Mouse (Mus musculus) CH12.LX (cell line): ENCODE measurements around the gene Lpin1. TPM values are rescaled to one million over a fixed set of nuclear protein-coding genes. Genes with fewer than 3 reads are reported as not detected.

Source experiments
- DNase-seq: peaks from one replicate; pipeline ENCODE4 v3.0.0-alpha.2; 2013; ENCODE audit errors: extremely low read depth
- H3K27ac ChIP-seq: 2 replicates; pipeline ENCODE4 v1.5.1; 2012; ENCODE audit warnings: low read depth, mild to moderate bottlenecking, control low read depth, moderate library complexity; ENCODE audit not compliant: insufficient read depth
- H3K27me3 ChIP-seq: replicated peaks from 2 replicates; pipeline ENCODE3; 2012; ENCODE audit warnings: inconsistent platforms
- H3K36me3 ChIP-seq, 2 experiments: replicated peaks in 1 of 2; 2 replicates each; pipeline versions ENCODE3 to v1.6.1; 2012; ENCODE audit warnings: inconsistent platforms in 1 of 2, low read length in 1 of 2, mild to moderate bottlenecking in 1 of 2, mixed read lengths in 1 of 2, moderate library complexity in 1 of 2; ENCODE audit not compliant: control insufficient read depth in 1 of 2, insufficient read depth in 1 of 2
- H3K4me1 ChIP-seq, 2 experiments: 2 replicates each; pipeline ENCODE4 v1.6.1; 2012; ENCODE audit warnings: inconsistent platforms in 1 of 2, moderate library complexity in 1 of 2; ENCODE audit not compliant: insufficient read depth in 2 of 2, control insufficient read depth in 1 of 2
- H3K4me2 ChIP-seq: 2 replicates; pipeline ENCODE4 v1.6.1; 2012; ENCODE audit warnings: low read depth, mild to moderate bottlenecking, control low read depth; ENCODE audit not compliant: poor library complexity, insufficient read depth, severe bottlenecking
- H3K4me3 ChIP-seq, 3 experiments: fragments of 150-350 bp in 1 of 3; sonication (generic) in 1 of 3; replicated peaks in 1 of 3; 2 replicates each; pipeline versions ENCODE3 to v1.5.1; 2011 to 2012; ENCODE audit warnings: low read depth in 2 of 3, low read length in 2 of 3, mild to moderate bottlenecking in 2 of 3, moderate library complexity in 2 of 3, control low read depth in 1 of 3, improper control_type of control experiment in 1 of 3, inconsistent platforms in 1 of 3, mixed read lengths in 1 of 3; ENCODE audit not compliant: poor library complexity in 1 of 3
- H3K79me2 ChIP-seq: replicated peaks from 2 replicates; pipeline ENCODE4 v1.6.1; 2012; ENCODE audit warnings: mild to moderate bottlenecking, moderate library complexity; ENCODE audit not compliant: control insufficient read depth, poor library complexity, insufficient read depth, severe bottlenecking; ENCODE audit errors: extremely low read depth
- H3K9ac ChIP-seq: 2 replicates; pipeline ENCODE4 v1.6.1; 2012; ENCODE audit warnings: low read depth, mild to moderate bottlenecking, control low read depth, moderate library complexity; ENCODE audit not compliant: insufficient read depth
- H3K9me3 ChIP-seq: replicated peaks from 2 replicates; pipeline ENCODE3; 2012; ENCODE audit warnings: low read length, inconsistent platforms, mixed read lengths
- BHLHE40 ChIP-seq: IDR thresholded peaks from 2 replicates; pipeline ENCODE4 v1.6.1; 2011; ENCODE audit warnings: mild to moderate bottlenecking, low read depth, low read length, improper control_type of control experiment
- EP300 ChIP-seq: IDR thresholded peaks from 2 replicates; pipeline ENCODE4 v1.6.1; 2011; ENCODE audit warnings: low read length, improper control_type of control experiment
- HCFC1 ChIP-seq: IDR thresholded peaks from 2 replicates; pipeline ENCODE4 v1.6.1; 2012; ENCODE audit warnings: low read depth, mild to moderate bottlenecking, inconsistent platforms, low read length, improper control_type of control experiment
- JUN ChIP-seq: IDR thresholded peaks from 2 replicates; pipeline ENCODE4 v1.6.1; 2011; ENCODE audit warnings: low read depth, mild to moderate bottlenecking, low read length, improper control_type of control experiment, moderate library complexity; ENCODE audit not compliant: insufficient read depth
- MAFK ChIP-seq: IDR thresholded peaks from 2 replicates; pipeline ENCODE4 v1.6.1; 2011; ENCODE audit warnings: low read length, improper control_type of control experiment; ENCODE audit not compliant: insufficient replicate concordance
- MEF2A ChIP-seq: IDR thresholded peaks from 2 replicates; pipeline ENCODE4 v1.6.1; 2014; ENCODE audit warnings: low read depth, mild to moderate bottlenecking, inconsistent platforms, low read length, improper control_type of control experiment, borderline replicate concordance
- POLR2A ChIP-seq: IDR thresholded peaks from 2 replicates; pipeline ENCODE4 v1.6.1; 2011; ENCODE audit warnings: low read depth, mild to moderate bottlenecking, improper control_type of control experiment, low read length
- RCOR1 ChIP-seq: conservative IDR thresholded peaks from 2 replicates; pipeline ENCODE4 v1.6.1; 2012; ENCODE audit warnings: low read depth, mild to moderate bottlenecking, inconsistent platforms, low read length, improper control_type of control experiment
- SMC3 ChIP-seq: IDR thresholded peaks from 2 replicates; pipeline ENCODE4 v1.6.1; 2011; ENCODE audit warnings: low read depth, low read length, improper control_type of control experiment
- TCF12 ChIP-seq: IDR thresholded peaks from 2 replicates; pipeline ENCODE4 v1.6.1; 2014; ENCODE audit warnings: low read depth, mild to moderate bottlenecking, inconsistent platforms, low read length, improper control_type of control experiment
- ZC3H11A ChIP-seq: IDR thresholded peaks from 2 replicates; pipeline ENCODE4 v1.6.1; 2012; ENCODE audit warnings: low read depth, mild to moderate bottlenecking, inconsistent platforms, low read length, improper control_type of control experiment
- ZMIZ1 ChIP-seq: IDR thresholded peaks from 2 replicates; pipeline ENCODE4 v1.6.1; 2012; ENCODE audit warnings: low read depth, mild to moderate bottlenecking, inconsistent platforms, low read length, improper control_type of control experiment
- dilution Hi-C: fragments of 300-500 bp; cut with MboI; formaldehyde crosslinking; loops from 2 replicates; pipeline ENCODE4 v1.14.3; 2020; ENCODE audit warnings: low sequenced_read_pairs; ENCODE audit not compliant: extremely low pct_unique_long_range_greater_than_20kb, extremely low pct_ligation_motif_present
- in situ Hi-C: fragments of 300-500 bp; cut with MboI; formaldehyde crosslinking; loops from 3 replicates; pipeline ENCODE4 v1.14.3; 2019; ENCODE audit warnings: low sequenced_read_pairs, low pct_ligation_motif_present, low pct_unique_long_range_greater_than_20kb, mixed read lengths
- polyA plus RNA-seq: library from polyadenylated mRNA; unstranded; fragments of >175 nt; gene quantifications from 2 replicates; pipeline ENCODE4 v1.2.1, GENCODE M21; 2012; ENCODE audit warnings: low read depth; ENCODE audit not compliant: insufficient read length
- total RNA-seq, 2 experiments: library from RNA; depleted of rRNA; stranded (reverse); fragments of 300-350 nt in 1 of 2; fragments of >200 nt in 1 of 2; gene quantifications; 2 replicates each; pipeline ENCODE4 v1.2.3; 2012 to 2014

Gene Lpin1
- total and polyA plus RNA-seq, 3 experiments, result 6.1 to 7.5 (median 6.7) TPM

GRCm38 (mm10) chr12:16588396-16589042 is 22.2 kb downstream of the Lpin1 start:
- Histone ChIP-seq H3K4me2 (peak overlapping the region; percentile 60), H3K79me2 (no peaks in the 10 kb centered on the region), H3K9ac (peak overlapping the region; percentile 93; the same call in 1 of the 2 replicates), H3K4me3 (peak overlapping the region; percentile 88 to 95 (median 89)), H3K27ac (no peak overlapping the region), H3K4me1 (peaks cover 24 to 85% of the 10 kb centered on the region in 2 experiments), H3K9me3 (no peaks in the 10 kb centered on the region), H3K36me3 (peaks cover 0 to 4% of the 10 kb centered on the region in 2 experiments), H3K27me3 (no peaks in the 10 kb centered on the region)
- in situ Hi-C loops, result no loop called here
- no peak for DNase-seq
- dilution Hi-C loops, result no loop called here
- TF ChIP-seq BHLHE40 (peak; percentile 22; the same call in 1 of the 2 replicates), EP300 (no peak)

- Histone ChIP-seq H3K4me1 (peaks cover 24 to 85% of the 10 kb centered on the region in 2 experiments), H3K27me3 (no peaks in the 10 kb centered on the region), H3K36me3 (peaks cover 0 to 9% of the 10 kb centered on the region in 2 experiments), H3K79me2 (no peaks in the 10 kb centered on the region), H3K9ac (no peak overlapping the region), H3K4me3 (peak overlapping the region in 1 of 3 experiments; percentile 95), H3K4me2 (no peak overlapping the region), H3K27ac (no peak overlapping the region), H3K9me3 (no peaks in the 10 kb centered on the region)
- TF ChIP-seq RCOR1 (no peak), BHLHE40 (no peak)
- in situ Hi-C loops, result no loop called here
- DNase-seq, result no peak
- dilution Hi-C loops, result no loop called here
Measured at GRCm38 (mm10) chr12:16587767-16588166, 23.0 kb downstream of the Lpin1 start.

- Histone ChIP-seq H3K79me2 (no peaks in the 10 kb centered on the region), H3K4me2 (no peak overlapping the region), H3K4me3 (no peak overlapping the region), H3K9me3 (no peaks in the 10 kb centered on the region), H3K9ac (no peak overlapping the region), H3K27me3 (no peaks in the 10 kb centered on the region), H3K4me1 (peaks cover 18 to 85% of the 10 kb centered on the region in 2 experiments), H3K27ac (no peak overlapping the region), H3K36me3 (peaks cover 0 to 14% of the 10 kb centered on the region in 2 experiments)
- dilution Hi-C loops (no loop called here), in situ Hi-C loops (no loop called here)
- no peak for TF ChIP-seq MAFK
- no peak for TF ChIP-seq SMC3
- TF ChIP-seq TCF12, result no peak
- no peak for TF ChIP-seq MEF2A
- TF ChIP-seq JUN, result no peak
- TF ChIP-seq ZC3H11A, result no peak
- TF ChIP-seq BHLHE40, result no peak
- no peak for TF ChIP-seq HCFC1
- no peak for TF ChIP-seq ZMIZ1
- TF ChIP-seq POLR2A, result no peak
- TF ChIP-seq RCOR1, result no peak
- no peak for DNase-seq
Measured at GRCm38 (mm10) chr12:16587111-16587510, 23.7 kb downstream of the Lpin1 start.
